Mouse (Mus musculus) megakaryocyte progenitor cell, adult 5-6 weeks (primary cell): ENCODE data around the gene Fbxl18. TPM values are rescaled to one million over a fixed set of nuclear protein-coding genes. Genes with fewer than 3 reads are reported as not detected.
"Not testable (repeated sequence)": the region's sequence is repeated elsewhere in the genome, so short reads cannot be mapped to it uniquely, and the experiment has no call there.

Experiments
- ATAC-seq: replicated peaks from 2 replicates; pipeline ENCODE4 v1.8.0; 2016; ENCODE audit warnings: mild to moderate bottlenecking, moderate TSS enrichment, inconsistent platforms; ENCODE audit not compliant: poor library complexity
- total RNA-seq, 2 experiments: library from RNA; stranded (forward) in 1 of 2; stranded (reverse) in 1 of 2; fragments of 157-497, 149-512 nt in 1 of 2; fragments of 200-1000 nt in 1 of 2; gene quantifications; 2 replicates each; pipeline versions ENCODE4 v1.2.3 to v1.2.4; 2015 to 2017

The Fbxl18 gene
- total RNA-seq, 2 experiments from 2014 or later = 1.9 to 2.4 TPM

DNA sequence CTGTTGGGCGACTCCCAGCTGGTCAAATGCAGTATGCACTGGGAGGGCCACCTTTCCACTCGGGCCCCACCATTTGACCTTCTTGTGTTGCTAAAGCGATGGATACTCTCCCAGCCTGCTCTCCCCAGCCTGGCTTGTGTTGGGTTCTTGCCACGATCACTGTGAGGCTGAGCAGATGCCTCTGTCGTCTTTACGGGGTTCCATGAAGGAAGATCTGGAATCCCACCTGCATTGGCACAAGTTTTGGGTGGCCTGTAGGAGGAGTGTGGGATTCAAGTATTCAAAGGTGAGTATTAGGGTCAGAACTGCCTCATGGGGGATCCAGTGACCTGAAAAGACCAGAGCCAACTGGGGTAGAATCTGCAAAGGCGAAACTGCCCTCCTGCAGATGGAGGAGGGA lies 5.4 kb upstream of the Fbxl18 start:
- no peak for ATAC-seq

DNA sequence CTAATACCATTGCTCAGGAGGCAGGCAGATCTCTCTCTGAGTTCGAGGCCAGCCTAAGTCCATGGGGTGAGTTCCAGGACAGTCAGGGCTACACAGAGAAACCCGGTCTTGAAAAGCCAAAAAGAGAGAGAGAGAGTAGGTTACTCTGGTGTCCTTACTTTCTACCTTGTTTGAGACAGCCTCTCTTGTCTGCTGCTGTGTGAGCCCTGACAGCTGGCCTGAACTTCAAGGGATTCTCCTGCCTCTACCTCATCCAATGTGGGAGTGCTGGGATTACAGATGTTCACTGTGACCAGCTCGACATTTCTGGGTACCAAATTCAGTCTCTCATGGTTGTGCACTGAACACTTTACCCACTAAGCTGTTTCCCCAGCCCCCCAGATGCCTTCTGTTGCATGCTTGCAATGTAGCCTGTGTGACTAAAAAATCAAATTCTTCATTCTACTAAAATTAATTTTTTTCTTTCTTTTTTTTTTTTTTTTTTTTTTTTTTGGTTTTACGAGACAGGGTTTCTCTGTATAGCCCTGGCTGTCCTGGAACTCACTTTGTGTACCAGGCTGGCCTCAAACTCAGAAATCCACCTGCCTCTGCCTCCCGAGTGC lies 4.8 kb upstream of the Fbxl18 start:
- ATAC-seq = no peak

DNA sequence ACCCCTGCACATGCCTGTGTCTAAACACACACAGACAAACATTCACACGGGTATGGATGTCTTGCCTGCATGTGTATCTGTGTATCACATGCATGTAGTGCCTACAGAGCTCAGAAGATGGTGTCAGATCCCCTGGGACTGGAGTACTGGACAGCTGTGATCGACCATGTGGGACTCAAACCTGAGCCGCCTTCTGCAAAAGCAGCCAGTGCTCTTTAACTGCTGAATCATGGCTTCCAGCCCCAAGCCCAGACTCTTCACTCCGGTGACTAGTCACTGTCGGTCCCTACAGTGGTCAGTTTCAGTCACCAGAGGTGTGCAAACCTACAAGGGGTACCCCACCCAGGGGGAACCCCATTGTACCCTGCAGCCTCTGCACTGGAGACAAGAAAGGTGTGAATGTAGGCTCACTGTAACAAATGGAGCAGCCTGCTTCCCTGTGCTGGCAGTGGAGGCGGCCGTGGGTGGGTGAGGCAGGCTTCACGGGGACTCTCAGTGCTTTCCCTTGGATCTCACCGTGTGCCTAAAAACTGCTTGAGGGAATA lies 3.9 kb upstream of the Fbxl18 start:
- ATAC-seq = no peak

DNA sequence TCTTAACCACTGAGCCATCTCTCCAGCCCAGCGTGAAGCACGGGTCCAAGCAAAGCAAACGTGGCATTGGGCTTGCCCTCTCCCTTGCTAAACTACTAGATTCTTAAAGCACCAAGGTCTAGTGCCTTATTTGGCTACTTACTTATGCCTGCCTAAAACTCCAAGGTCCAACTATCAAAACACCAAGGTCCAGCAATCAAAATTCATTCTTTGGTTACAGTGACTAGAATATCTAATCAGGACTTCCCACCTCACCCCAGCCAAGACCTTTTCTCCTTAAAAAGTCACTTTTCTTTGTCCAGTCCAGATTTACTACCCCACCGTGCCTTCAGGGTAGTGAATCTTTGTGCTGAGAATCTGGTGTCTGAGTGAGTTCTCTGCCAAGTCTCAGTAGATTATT lies 3.1 kb upstream of the Fbxl18 start:
- ATAC-seq = no peak

DNA sequence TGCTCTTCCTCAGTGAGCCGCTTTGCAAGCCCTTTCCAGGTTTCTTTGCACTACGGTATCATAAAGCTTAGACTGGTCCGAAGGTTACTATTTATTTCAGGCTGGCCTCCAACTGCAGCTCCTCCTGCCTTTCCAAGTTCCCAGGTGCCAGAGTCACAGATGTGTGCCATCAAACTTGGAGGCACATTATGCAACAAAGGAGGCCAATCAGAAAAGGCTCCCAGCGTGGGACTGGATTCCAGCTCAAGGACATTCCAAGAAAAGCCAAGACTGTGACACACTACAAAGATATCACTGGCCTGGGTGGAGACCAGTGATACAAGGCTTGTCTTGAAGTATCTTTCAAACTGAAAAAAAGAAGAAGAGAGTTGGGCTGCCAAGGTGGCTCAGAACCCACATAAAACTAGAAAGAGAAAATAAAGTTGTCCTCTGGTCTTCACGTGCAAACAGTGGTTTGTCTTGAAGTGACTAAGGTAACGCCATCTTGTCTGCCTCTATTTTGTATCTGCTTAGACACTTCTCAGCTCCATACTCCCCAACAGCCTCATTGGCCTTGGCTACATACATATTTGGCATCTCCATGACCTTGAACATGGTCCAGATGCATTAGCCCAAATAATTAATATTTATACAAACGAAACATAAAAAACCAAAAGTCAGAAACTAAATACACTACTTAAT lies 2.5 kb upstream of the Fbxl18 start:
- ATAC-seq = no peak

DNA sequence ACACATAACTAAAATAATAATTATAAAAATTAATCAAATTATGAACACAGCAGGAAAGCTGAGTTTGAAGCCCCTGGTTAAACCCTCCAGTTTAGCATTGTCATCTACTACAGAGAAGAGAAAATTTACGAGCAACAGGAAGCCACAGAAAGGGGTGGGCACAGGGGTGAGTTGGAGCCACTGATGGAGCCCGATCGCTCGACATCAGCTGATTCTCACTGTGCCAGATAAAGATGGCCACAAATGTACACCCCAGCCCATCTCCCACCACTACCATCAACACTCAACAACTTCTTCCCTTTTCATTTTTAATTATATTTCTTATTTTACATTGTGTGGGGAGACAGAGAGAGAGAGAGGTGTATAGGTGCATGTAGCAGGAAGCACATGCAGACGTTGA lies 1.5 kb upstream of the Fbxl18 start:
- ATAC-seq = peak; percentile 20; the same call in 1 of the 2 replicates

DNA sequence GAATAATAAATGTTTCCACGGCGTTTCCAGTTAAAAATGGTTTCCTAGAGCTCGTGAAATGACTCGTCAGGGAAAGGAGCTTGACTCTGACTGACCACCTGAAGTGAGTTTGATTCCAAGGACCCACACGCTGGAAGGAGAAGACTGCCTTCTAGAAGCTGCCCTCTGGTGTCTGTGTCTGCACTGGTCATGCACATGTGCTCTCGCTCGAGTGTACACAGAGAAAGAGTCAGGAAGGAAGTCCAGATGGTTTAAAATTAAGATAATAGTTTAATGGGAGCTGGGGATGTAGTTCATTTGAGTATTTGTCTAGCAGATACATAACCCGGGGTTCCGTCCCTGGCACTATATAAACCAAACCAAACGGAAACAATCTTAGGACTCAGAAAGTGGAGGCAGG lies 971 bp upstream of the Fbxl18 start:
- ATAC-seq = peak; percentile 29; the same call in 1 of the 2 replicates

DNA sequence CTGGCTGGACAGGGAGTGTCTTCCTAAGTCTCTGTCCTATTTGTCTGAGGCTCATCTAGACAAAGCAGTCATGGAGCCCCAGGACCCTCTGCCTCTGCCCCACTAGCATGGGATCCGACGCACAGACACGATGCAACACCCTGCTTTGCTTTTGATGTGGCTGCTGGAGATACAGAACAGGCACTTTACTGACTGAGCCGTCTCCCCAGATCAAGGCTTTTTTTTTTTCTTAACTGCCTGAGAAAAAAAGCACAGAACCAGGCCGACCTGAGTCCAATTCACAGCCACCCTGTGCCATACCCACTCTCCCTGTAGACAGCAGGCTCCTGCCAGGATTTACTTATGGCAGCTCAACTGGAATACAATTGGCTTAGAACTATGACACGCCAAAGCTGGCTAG lies 3.8 kb downstream of the Fbxl18 start:
- ATAC-seq = no peak

DNA sequence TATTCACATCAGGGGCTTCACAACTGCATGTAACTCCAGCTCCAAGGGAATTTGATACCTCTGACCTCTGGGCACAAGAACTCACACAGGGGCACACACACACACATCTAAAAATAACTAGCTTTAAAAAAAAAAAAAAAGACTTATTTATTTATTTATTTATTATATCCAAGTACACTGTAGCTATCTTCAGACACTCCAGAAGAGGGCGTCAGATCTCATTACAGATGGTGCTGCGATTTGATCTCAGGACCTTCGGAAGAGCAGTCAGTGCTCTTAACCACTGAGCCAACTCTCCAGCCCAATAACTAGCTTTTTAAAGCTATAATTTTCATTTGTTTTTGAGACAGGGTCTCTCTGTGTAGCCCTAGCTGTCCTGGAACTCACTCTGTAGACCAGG lies 7.7 kb downstream of the Fbxl18 start:
- not testable (repeated sequence) for ATAC-seq

DNA sequence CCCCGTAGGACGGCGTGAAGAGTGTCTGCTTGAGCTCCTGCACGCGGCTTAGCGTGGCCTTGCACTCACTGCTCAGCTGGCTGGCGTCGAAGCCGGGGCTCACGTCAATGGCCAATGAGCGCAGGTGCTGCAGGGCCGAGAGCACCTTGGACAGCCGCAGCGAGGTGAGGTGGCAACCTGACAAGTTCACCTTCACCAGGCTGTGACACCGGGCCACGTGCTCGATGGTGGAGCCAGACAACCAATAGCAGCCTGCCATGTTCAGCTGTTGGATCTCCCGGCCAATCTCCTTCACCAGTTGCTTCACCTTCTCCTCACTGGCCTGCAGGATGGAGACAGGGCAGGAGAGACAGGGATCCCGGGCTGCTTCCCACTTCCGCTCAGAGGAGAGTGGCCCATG lies 8.5 kb downstream of the Fbxl18 start:
- ATAC-seq = no peak

DNA sequence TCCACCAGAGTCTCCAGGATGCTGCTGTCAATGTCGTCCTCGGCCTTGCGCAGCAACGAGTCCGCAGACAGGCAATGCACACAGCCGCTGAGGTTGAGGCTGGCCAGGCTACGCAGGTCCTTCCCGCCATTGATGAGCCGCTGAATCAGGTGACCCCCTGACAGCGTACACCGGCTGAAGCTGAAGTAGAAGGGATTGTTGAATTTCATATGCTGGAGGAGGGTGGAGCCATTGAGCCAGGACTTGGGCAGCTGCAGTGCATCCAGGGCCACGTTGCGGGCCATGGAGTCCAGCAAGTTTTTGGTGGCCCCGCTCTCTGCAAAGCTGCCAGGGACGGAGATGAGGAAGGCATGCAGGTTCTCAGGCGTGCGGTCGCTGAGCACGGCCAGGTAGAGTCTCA lies 9.0 kb downstream of the Fbxl18 start:
- no peak for ATAC-seq

DNA sequence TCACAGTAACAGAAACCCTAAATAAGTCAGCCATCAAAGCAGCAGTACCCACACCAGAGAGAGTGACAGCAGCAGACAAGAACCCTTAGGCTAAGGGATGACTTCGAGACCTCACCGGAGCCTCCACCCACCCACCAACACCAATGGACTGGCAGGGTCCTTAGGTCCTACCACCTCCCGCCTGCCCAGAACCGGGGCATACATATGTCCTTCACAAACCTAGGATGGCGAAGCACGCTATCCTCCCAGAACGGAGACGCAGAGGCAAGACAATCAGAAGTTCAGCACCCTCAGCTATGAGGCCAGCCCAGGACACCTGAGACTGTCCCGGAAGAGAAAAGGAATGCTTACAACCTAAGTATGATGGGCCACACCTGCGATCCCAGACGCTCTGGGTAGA lies 12.8 kb downstream of the Fbxl18 start:
- no peak for ATAC-seq

DNA sequence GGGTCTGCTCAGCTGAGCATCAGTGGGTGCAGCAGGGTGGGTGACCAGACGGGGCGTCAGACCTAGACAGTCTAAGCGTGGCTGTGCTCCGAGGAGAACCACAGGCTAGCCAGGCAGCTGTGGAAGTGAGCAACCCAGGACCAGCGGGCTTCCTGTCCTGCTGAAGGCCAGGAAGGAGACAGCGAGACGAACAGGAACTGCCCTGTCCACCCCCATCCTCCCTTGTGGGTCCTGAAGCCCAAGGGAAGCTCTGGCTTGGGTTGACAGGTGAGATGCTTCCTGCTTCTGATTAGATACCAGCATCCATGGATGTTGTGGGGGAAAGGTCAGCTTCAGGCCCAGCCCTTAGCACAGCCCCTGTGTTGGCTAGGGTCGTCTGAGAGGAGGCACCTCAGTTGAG lies 13.3 kb downstream of the Fbxl18 start:
- no peak for ATAC-seq

DNA sequence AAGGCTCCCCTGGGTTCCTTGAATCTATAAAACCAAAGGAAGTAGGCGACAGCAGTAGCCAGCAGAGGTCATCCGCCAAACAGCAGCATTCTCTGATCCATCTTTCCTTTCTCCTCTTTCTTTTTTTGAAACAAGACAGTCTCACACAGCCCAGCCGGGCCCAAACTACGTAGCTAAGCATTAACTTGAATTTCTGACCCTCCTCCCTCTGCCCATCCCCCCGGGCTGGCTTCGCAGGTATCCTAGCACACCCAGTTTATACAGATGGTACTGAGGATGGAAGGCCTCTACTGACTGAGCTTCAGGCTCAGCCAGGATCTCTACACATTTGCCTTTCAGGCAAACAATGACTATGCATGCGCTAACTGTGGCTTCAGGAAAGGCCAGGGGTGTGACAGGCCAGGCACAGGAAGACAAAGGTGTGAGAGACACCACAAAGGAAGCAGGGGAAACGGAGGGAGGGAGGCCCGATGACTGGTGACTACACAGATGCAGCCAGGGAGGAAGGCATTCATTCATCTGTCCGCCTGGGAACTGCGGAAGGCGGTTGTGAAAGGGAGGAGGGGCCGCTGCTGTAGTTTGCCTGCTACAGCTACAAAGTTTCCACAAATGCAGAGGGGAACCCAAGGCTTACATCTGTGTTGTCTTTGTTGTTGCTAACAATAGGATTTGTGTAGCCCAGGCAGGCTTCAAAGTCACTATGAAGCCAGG lies 14.3 kb downstream of the Fbxl18 start:
- ATAC-seq = peak; percentile 11; the same call in 1 of the 2 replicates

DNA sequence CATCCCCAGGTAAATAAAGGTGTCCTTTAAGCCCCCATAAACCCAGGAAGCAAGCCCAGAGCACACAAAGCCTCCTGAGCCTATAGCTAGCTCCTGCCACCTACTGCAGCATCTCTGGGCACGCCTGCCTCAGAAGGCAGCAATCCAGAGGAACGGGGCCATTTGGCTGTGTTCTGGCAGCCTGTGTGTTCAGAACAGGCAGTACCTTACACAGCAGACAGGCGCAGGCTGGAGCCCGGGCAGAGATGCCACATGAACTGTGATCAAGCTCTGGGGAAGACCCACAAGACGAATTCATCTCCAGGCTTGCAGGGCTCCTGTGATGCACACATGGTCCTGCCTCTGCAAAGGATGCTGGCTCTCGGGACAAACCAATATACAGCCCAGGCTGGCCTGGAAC lies 15.0 kb downstream of the Fbxl18 start:
- no peak for ATAC-seq

DNA sequence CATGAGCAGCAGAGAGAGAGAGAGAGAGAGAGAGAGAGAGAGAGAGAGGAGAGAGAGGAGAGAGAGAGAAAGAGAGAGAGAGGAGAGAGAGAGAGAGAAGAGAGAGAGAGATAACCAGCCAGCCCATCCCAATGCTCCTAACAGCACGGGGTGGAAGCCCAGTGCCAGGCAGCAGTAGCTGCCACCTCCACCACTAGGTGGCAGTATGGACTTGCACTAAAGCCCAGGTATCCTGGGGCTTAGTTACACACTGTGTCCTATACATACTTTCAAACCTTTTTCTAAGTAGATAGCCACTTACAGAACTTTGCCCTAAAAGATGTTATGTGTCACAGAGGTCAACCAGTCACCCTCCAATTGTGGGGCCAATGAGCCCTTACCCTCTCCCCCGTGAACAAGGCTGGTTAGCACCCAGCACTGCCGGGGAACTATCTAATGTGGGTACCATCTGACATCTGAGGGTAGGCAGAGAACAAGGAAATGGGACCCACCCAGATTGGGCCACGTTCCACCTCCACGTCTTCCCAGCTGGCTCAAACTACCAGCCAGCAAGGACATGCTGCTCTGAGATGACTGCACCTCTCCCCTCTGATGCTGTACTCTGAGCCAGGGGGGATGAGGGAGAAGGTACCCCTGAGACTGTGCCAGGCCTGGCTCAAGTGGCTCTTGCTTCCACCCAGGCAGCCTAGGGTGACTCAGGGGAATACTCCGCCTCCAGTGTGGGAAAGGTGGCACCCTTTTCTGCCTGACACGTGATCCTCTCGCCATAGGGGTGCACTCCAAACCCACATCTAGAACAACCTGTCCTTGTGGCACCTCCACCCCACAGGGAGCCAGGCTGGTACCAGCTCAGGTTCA lies 15.7 kb downstream of the Fbxl18 start:
- peak; percentile 77 for ATAC-seq

DNA sequence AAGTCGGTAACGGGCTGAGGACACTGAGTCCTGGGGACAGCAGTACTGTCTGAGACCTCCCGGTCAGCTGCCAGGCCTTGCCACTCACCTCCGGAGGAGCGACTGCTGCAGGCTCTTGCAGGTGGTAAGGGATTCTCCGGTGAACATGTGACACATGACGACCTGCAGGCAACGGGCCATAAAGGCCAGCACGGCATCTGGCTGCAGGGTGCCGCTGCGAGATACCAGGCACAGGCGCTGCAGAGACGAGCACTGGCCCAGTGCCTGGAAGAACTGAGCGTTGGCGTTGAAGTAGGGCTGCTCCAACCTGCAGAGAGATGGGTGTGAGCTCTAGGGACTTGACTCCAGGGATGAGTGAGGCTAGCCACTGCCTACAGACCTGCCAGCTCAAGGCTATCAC lies 16.7 kb downstream of the Fbxl18 start:
- ATAC-seq = peak; percentile 45

DNA sequence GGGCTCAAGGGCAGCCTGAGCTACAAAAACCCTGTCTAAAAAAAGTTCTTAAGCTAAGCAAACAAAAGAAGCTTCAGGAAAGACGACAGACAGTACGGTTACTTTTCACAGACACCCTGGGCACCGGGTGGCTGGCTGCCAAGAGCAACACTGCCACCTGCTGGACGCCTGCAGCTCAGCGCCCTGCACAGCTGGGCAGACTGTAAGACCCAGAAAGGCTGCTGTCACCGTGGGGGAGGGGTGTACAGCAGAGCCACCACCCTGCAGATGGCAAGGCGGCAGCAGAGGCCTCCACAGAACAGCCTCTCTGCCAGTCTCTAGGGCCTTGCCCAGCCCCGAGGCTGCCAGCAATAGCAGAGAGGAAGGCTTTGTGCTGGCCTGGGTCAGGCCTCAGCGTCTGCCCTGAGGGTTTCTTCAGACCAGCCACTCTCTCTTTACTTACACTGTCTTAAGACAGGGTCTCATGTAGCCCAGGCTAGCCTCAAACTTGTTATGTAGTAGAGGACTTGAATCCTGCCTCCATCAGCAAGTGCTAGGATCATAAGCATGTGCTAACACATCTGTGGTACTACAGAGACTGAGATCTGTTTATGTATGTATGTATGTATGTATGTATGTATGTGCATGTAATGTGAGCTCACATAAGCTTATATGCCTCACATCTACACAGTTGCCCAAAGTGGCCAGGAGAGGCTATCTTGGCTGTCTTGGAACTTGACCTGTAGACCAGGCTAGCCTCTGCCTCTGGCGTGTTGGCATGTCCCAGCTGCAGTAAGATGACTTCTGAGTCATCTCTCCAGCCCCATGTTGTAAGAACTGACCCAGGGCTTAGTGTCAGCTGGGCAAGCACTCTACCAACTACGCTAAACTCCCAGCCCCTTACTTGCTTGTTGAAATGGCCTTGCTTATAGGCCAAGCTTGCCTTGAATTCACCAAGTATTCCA lies 17.6 kb downstream of the Fbxl18 start:
- peak; percentile 68 for ATAC-seq

DNA sequence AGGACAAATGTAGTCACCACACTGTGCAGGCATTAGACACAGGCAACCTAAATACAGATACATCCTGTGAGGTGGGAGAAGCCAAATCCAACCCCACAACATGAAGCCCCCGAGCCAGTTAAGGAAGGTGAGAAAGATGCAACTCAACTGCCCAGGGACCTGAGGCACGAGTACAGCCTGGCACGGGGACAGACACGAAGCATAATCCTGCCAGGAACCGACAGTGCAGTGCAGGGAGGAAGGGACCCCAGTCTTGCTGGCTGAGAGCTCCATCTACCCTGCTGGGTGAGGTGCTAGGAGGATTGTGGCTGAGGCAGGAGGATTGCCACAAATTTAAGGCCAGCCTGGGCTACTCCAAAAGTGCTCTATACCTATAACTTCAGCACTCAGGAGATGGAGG lies 18.3 kb downstream of the Fbxl18 start:
- ATAC-seq = no peak

DNA sequence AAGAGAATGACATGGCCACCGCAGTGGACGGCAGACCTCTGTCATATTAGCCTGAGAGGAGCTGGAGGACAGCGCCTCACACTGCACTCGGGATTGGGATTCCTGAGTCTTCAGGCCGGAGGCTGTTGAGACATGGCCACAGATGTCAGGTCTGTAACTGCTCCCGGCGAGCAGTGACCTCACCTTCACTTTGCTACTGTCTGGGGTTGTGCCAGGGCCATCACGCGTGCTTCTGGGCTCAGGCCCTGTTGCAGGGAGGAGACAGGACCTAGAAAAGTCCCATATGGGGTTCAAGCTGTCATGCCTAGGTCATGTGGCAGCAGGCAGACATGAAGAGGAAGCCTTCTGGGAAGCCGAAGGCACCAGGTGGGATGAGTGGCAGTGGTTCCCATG lies 19.7 kb downstream of the Fbxl18 start:
- ATAC-seq = no peak
